Mouse (Mus musculus) inflammation-experienced regulatory T-cells, adult 16 weeks (primary cell): ENCODE results near the gene Actl7b. TPM values are rescaled to one million over a fixed set of nuclear protein-coding genes. Genes with fewer than 3 reads are reported as not detected.

ENCODE experiments used
- polyA plus RNA-seq: library from polyadenylated mRNA; unstranded; fragments of 100-300 nt; shearing (Covaris generic); gene quantifications from one replicate; pipeline ENCODE4 v1.2.1, GENCODE M21; 2017

Actl7b gene
- polyA plus RNA-seq, result not detected

GRCm38 (mm10) chr4:56741041-56741493, at the start of gene Actl7b:
Actl7b (minus strand) TSS chr4:56741443.

GRCm38 (mm10) chr4:56743363-56744195, 2.3 kb upstream of the Actl7b start, which contains the start of gene Actl7a:
Actl7a (plus strand) TSS chr4:56743413.

DNA sequence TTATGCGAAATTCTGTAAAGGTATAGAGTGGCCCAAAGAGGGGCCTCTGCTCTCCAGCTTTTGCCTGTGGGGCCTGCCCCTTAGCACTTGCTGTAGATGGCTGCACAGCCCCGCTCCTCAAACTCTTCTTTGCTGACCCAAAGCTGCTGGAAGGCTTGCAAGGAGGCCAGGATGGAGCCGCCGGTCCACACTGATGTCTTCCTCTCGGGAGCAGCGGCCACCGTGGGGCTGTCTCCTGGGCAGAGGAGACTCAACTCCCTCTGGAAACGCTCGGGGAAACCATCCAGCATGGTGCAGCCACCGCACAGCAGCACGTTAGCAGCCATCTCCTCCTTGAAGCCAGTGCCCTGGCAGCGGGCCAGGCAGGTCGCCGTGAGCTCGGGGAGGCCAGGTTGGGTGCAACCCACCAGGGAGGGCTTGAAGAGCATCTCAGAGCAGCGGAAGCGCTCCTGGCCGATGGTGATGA, 1.2 kb downstream of the Actl7b start, which contains the start of gene Gm26657:
Gene Gm26657 (plus strand): TSS at position 51 of the 466 bp plus-strand sequence.

Other genes starting within 250 kb of the Actl7b start
- gene Gm26657, start 1.4 kb downstream of the Actl7b start, polyA plus RNA-seq, result not detected
- gene Actl7a, start 2.0 kb upstream of the Actl7b start, polyA plus RNA-seq, result not detected
- gene Elp1, start 60.9 kb upstream of the Actl7b start, polyA plus RNA-seq, result 45.6 TPM
- gene Fam206a, start 60.9 kb upstream of the Actl7b start, polyA plus RNA-seq, result 24.6 TPM
- 1.7 TPM for gene Ctnnal1, start 123.7 kb upstream of the Actl7b start, polyA plus RNA-seq
- gene Tmem245, start 206.0 kb upstream of the Actl7b start, polyA plus RNA-seq, result 2.3 TPM
- gene Frrs1l, start 248.9 kb upstream of the Actl7b start, polyA plus RNA-seq, result not detected